Mouse (Mus musculus): ENCODE measurements at regions not wholly inside any gene's neighbourhood (a gene's known extent, or its start where the extent isn't known, plus 50 kb on each side); places are given as distances from the start of the nearest gene placed in this dataset.
A peak's percentile ranks its signal among the peaks of the same experiment; 100 is the strongest.

GRCm38 (mm10) chr7:63341716-63342115, 102.8 kb upstream of the Otud7a start:
- Histone ChIP-seq H3K4me3 (ENCODE audit: insufficient read depth, low read depth, low read length) (no peak overlapping the region), H3K27ac (replicated peaks; ENCODE audit: insufficient read depth, low read depth, low read length) (no peak overlapping the region), H3K4me1 (ENCODE audit: control insufficient read depth, insufficient read depth, low read length) (peaks cover 2% of the 10 kb centered on the region; the same call in 1 of the 2 replicates), H3K9ac (ENCODE audit: low read depth, low read length) (no peak overlapping the region), H3K27me3 (ENCODE audit: control insufficient read depth, insufficient read depth, low read length) (no peaks in the 10 kb centered on the region), H3K36me3 (ENCODE audit: control insufficient read depth, insufficient read depth, low read length) (no peaks in the 10 kb centered on the region), H3K79me2 (ENCODE audit: control insufficient read depth, insufficient read depth, low read length) (no peaks in the 10 kb centered on the region)
- 78% methylated on average over 4 of the region's 4 CpGs for WGBS
- TF ChIP-seq CTCF (IDR thresholded peaks at IDR 0.05; ENCODE audit: low read depth, low read length): no peak
- no peak for DNase-seq (ENCODE audit: extremely low read depth, low read depth, low spot score)

- DNase-seq (ENCODE audit: extremely low read depth, low read depth, low spot score): peak; percentile 53
- WGBS: 31% methylated on average over 11 of the region's 11 CpGs
- TF ChIP-seq POLR2A (IDR thresholded peaks at IDR 0.05; ENCODE audit: extremely low read depth, insufficient read depth, low read length) (no peak), CTCF (IDR thresholded peaks at IDR 0.05; ENCODE audit: low read depth, low read length) (peak; percentile 83)
- Histone ChIP-seq H3K4me3 (ENCODE audit: insufficient read depth, low read depth, low read length) (no peak overlapping the region), H3K4me1 (ENCODE audit: control insufficient read depth, insufficient read depth, low read length) (no peaks in the 10 kb centered on the region; the same call in 1 of the 2 replicates), H3K27ac (replicated peaks; ENCODE audit: insufficient read depth, low read depth, low read length) (no peak overlapping the region), H3K36me3 (ENCODE audit: control insufficient read depth, insufficient read depth, low read length) (no peaks in the 10 kb centered on the region), H3K79me2 (ENCODE audit: control insufficient read depth, insufficient read depth, low read length) (no peaks in the 10 kb centered on the region), H3K27me3 (ENCODE audit: control insufficient read depth, insufficient read depth, low read length) (no peaks in the 10 kb centered on the region), H3K9ac (ENCODE audit: low read depth, low read length) (no peak overlapping the region)
Measured at GRCm38 (mm10) chr7:63345671-63346392, 98.7 kb upstream of the Otud7a start.

DNA sequence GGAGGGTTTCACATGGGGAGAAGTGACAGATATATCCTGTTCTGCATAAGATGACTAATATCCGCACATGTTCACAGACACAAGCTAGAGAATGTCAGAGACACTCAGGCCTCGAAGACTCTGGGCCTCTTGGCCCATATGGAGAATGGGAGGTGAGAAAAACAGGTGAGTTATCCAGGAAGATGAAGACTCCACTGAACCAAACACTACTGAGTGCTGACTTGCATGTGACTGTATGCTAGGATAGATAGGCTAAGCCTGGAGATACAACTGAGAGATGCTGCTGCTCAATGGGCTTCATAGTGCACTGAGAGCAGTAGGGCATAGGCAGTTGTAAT, 98.2 kb upstream of the Otud7a start:
- Histone ChIP-seq H3K27ac (replicated peaks; ENCODE audit: insufficient read depth, low read depth, low read length) (no peak overlapping the region), H3K4me1 (ENCODE audit: control insufficient read depth, insufficient read depth, low read length) (no peaks in the 10 kb centered on the region), H3K36me3 (ENCODE audit: control insufficient read depth, insufficient read depth, low read length) (no peaks in the 10 kb centered on the region), H3K4me3 (ENCODE audit: insufficient read depth, low read depth, low read length) (no peak overlapping the region), H3K9ac (ENCODE audit: low read depth, low read length) (no peak overlapping the region), H3K27me3 (ENCODE audit: control insufficient read depth, insufficient read depth, low read length) (no peaks in the 10 kb centered on the region), H3K79me2 (ENCODE audit: control insufficient read depth, insufficient read depth, low read length) (no peaks in the 10 kb centered on the region)
- DNase-seq (ENCODE audit: extremely low read depth, low read depth, low spot score): no peak
- TF ChIP-seq POLR2A (IDR thresholded peaks at IDR 0.05; ENCODE audit: extremely low read depth, insufficient read depth, low read length) (no peak), CTCF (IDR thresholded peaks at IDR 0.05; ENCODE audit: low read depth, low read length) (no peak)
- 86% methylated on average over 2 of the region's 2 CpGs for WGBS
